Mouse (Mus musculus) liver, embryonic 13.5 days (tissue): Measurements from ENCODE around the gene Cfap46. TPM values are rescaled to one million over a fixed set of nuclear protein-coding genes. Genes with fewer than 3 reads are reported as not detected.

Experiments used
- ATAC-seq: fragments of 200-750 bp; cut with Nextera tagmentation; 2 replicates; pipeline ENCODE4 v1.8.0; 2017; ENCODE audit warnings: low read depth, mild to moderate bottlenecking, moderate number of reproducible peaks, moderate library complexity
- DNase-seq: peaks from one replicate; pipeline ENCODE4 v3.0.0; 2022
- H3K27ac ChIP-seq: fragments of 300-500 bp; sonication (generic); 2 replicates; pipeline ENCODE4 v1.5.1; 2015; ENCODE audit warnings: moderate library complexity, mild to moderate bottlenecking, inconsistent platforms
- H3K27me3 ChIP-seq: fragments of 300-500 bp; sonication (generic); 2 replicates; pipeline ENCODE4 v1.6.1; 2015; ENCODE audit warnings: mild to moderate bottlenecking, inconsistent platforms
- H3K36me3 ChIP-seq: fragments of 300-500 bp; sonication (generic); 2 replicates; pipeline ENCODE4 v1.6.1; 2015; ENCODE audit warnings: mild to moderate bottlenecking, inconsistent platforms
- H3K4me1 ChIP-seq: fragments of 300-500 bp; sonication (generic); replicated peaks from 2 replicates; pipeline ENCODE4 v1.6.1; 2015; ENCODE audit warnings: inconsistent platforms
- H3K4me2 ChIP-seq: fragments of 300-500 bp; sonication (generic); 2 replicates; pipeline ENCODE4 v1.6.1; 2015; ENCODE audit warnings: inconsistent platforms, mild to moderate bottlenecking, moderate library complexity
- H3K4me3 ChIP-seq: fragments of 300-500 bp; sonication (generic); replicated peaks from 2 replicates; pipeline ENCODE4 v1.5.1; 2015; ENCODE audit warnings: mild to moderate bottlenecking, inconsistent platforms
- H3K9ac ChIP-seq: fragments of 300-500 bp; sonication (generic); 2 replicates; pipeline ENCODE4 v1.6.1; 2015; ENCODE audit warnings: mild to moderate bottlenecking, inconsistent platforms
- H3K9me3 ChIP-seq: fragments of 300-500 bp; sonication (generic); replicated peaks from 2 replicates; pipeline ENCODE4 v1.6.1; 2016; ENCODE audit warnings: inconsistent platforms
- WGBS: fragments of 180-500 bp; shearing (Covaris S2); methylation state at CpG from one replicate; pipeline ENCODE4 v1.1.7; 2015; ENCODE audit not compliant: insufficient replicate concordance; 5-methylcytosine and 5-hydroxymethylcytosine counted together
- polyA plus RNA-seq: library from polyadenylated mRNA; unstranded; fragments of >200 nt; fragmentation: Nextera tagmentation; extraction: Ambion mirVana; gene quantifications from 2 replicates; pipeline ENCODE4 v1.2.1, GENCODE M21; 2015

The Cfap46 gene
- polyA plus RNA-seq, 1 experiment from 2014 or later, result not detected

DNA sequence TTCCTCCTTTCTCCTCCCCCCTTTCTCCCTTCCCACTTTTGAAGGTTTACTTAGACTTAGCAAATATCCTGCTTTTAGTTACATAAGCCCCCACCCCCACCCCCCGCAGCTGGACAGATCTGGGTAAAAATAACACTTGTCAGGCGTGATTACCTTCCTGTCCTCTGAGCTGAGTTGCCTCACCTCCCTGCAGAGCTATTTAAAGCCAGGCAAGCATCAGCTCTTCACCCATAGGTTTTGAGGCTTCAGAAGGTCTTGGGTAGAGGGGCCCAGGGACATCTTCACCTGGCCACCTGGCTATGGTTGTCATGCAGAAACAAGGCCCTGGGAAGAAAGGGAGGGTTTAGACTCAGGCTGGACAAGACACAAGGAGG is 20.2 kb upstream of the Cfap46 start:
- H3K9ac ChIP-seq, result no peak overlapping the region
- H3K27me3 ChIP-seq, result 0 out of 2 replicates have a peak, but pooled peaks cover 1% of the 10 kb centered on the region
- H3K9me3 ChIP-seq, result no peaks in the 10 kb centered on the region
- peaks cover 22% of the 10 kb centered on the region for H3K4me1 ChIP-seq
- no peak for ATAC-seq
- no peak overlapping the region for H3K4me3 ChIP-seq
- H3K4me2 ChIP-seq, result no peak overlapping the region
- WGBS, result 5% methylated on average over 2 of the region's 2 CpGs
- no peaks in the 10 kb centered on the region for H3K36me3 ChIP-seq
- no peak overlapping the region for H3K27ac ChIP-seq
- DNase-seq, result no peak

DNA sequence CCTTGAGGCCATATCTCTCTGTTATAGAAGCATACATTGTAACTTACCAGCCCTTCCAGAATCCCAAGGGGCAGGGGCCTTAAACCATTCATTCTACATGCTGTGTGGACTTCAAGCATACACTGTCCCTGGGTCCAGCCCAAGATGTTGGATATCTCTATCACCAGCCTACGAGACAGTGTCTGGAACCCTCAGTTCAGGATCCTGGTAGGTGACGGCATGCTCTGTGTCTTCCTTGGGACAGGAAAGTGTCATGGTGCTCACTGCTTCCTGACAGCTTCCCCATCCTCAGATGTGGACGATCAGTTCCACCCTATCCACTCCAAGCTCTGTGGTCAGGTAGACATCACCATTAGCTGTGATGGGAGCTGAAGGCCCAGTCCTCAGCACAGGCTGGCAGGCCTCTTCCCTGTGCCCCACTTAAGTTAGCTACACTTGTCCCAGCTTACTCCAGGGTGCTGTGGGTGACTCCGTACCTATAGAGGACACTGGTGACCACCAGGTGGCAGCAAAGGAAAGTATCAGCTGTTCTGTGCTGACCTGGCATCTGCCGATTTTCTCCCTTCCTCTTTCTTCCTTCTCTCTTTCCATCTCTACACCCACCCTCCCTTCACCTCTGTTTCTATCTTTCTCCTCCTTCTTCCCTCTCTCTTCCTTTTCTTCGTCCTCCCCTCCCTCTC is 19.7 kb upstream of the Cfap46 start:
- DNase-seq, result peak; percentile 61
- Histone ChIP-seq H3K4me2 (no peak overlapping the region), H3K9ac (no peak overlapping the region), H3K4me3 (no peak overlapping the region), H3K4me1 (peaks cover 22% of the 10 kb centered on the region), H3K9me3 (no peaks in the 10 kb centered on the region), H3K27me3 (no peaks in the 10 kb centered on the region), H3K27ac (no peak overlapping the region), H3K36me3 (no peaks in the 10 kb centered on the region)
- ATAC-seq, result peak; percentile 62
- WGBS, result 10% methylated on average over 6 of the region's 6 CpGs

DNA sequence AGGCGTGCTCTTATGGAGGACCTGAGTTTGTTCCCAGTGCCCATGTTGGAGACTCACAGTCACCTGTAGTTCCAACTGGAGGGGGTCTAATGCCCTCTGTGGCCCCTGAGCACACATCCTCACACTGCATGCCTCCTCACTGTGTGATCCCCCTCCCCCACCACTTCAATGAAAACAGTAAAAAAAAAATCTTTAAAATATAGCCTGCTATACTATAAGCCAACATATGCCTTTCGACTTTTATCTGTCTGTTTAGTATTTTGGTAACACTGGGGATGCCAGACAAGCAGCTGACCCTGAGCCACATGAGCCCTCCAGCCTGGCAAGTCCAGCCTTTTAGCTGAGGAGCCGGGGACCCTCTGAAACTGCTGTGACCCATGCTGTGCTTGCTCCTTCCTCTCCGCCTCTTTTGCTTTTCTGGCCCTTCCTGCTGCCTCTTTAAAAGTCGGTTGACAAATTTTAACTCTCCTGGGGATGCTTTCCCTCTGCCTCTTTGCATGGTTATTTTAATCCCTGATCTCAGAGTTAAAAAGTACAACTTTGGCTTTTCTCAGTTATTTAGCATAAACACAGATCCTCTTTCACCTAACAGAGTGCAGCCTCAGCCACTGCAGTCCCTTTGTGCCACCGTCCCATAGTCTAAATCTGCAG is 18.2 kb upstream of the Cfap46 start:
- Histone ChIP-seq H3K9ac (no peak overlapping the region), H3K4me2 (no peak overlapping the region), H3K4me1 (peaks cover 22% of the 10 kb centered on the region), H3K27me3 (no peaks in the 10 kb centered on the region), H3K9me3 (no peaks in the 10 kb centered on the region), H3K27ac (no peak overlapping the region), H3K4me3 (no peak overlapping the region), H3K36me3 (no peaks in the 10 kb centered on the region)
- DNase-seq (no peak), ATAC-seq (no peak)
- 37% methylated on average over 6 of the region's 6 CpGs for WGBS

DNA sequence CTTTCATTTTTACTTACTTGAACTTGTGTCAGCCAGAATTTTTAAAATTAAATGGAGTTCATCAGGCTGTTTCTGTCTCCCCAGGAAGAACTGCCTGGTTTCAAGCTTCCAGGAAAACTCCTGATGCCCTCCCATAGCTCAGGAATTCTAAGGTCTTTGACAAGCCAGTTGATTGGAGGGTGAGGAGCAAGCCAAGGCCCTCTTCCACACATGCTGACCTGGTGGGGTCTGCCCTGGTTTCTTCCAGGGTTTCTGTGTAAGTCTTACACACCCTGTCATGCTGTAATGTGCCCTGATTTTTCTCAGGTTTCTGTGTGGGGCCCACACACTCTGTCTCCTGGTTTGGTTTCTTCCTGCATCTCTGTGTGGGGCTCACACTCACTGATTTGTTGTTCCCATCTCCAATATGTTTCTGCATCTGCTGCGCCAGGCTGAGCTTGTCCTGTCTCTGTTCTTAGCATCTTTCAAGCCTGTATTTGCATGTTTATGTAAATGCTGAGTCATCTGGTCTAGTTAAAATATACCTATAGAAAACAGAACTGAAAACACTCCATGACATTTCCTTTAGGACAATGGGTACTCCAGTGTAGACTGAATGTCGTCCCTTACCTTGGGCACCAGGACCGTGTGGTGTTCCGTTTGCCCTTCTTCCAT is 9.2 kb upstream of the Cfap46 start:
- Histone ChIP-seq H3K27me3 (no peaks in the 10 kb centered on the region), H3K36me3 (no peaks in the 10 kb centered on the region), H3K4me3 (no peak overlapping the region), H3K9me3 (no peaks in the 10 kb centered on the region), H3K9ac (no peak overlapping the region), H3K27ac (no peak overlapping the region), H3K4me2 (no peak overlapping the region), H3K4me1 (no peaks in the 10 kb centered on the region)
- WGBS, result 68% methylated on average over 4 of the region's 4 CpGs
- ATAC-seq, result no peak
- DNase-seq, result no peak

DNA sequence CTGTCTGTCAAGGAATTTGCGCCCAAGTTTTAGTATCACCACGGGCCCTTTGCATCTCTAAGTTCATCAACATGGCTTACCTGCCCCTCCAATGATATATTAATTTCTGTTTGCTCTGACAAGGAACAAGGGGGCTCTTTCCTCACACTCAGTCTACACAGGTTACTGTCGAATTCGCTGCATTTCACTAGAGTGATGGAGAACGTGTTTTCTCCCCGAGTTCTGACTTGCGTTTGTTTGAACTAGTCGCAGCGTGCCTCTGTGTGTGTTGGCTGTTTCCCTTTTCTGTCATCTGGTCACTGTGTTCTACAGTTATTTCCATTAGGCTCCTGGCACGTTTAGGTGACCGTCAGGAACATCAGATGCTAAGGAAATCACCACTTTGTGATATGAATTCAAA is 8.6 kb upstream of the Cfap46 start:
- Histone ChIP-seq H3K4me2 (no peak overlapping the region), H3K9ac (no peak overlapping the region), H3K36me3 (no peaks in the 10 kb centered on the region), H3K27ac (no peak overlapping the region), H3K4me1 (no peaks in the 10 kb centered on the region), H3K4me3 (no peak overlapping the region), H3K27me3 (no peaks in the 10 kb centered on the region), H3K9me3 (no peaks in the 10 kb centered on the region)
- WGBS, result 66% methylated on average over 11 of the region's 11 CpGs
- no peak for DNase-seq
- no peak for ATAC-seq

DNA sequence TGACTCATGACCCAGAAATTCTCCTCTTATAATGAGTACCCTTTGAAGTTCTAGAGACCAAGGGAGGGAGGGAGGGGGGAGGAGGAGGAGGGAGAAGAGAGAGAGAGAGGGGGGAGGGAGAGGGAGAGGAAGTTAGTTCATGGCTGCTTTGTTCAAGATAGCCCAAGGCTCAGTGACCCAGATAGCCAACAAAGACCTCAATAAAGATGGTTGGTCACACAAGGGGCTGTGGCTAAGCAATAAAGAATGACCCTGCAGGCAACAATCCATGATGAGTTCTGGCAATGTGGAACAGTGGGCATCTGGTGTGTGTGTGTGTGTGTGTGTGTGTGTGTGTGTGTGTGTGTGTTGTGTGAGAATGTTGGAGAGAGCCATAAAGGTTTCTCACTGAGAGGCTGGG is 1.7 kb upstream of the Cfap46 start:
- Histone ChIP-seq H3K9me3 (no peaks in the 10 kb centered on the region), H3K27ac (no peak overlapping the region), H3K4me3 (no peak overlapping the region), H3K27me3 (peaks cover 3% of the 10 kb centered on the region; the same call in 1 of the 2 replicates), H3K9ac (no peak overlapping the region), H3K4me2 (no peak overlapping the region), H3K4me1 (peaks cover 9% of the 10 kb centered on the region), H3K36me3 (no peaks in the 10 kb centered on the region)
- DNase-seq (no peak), ATAC-seq (no peak)

DNA sequence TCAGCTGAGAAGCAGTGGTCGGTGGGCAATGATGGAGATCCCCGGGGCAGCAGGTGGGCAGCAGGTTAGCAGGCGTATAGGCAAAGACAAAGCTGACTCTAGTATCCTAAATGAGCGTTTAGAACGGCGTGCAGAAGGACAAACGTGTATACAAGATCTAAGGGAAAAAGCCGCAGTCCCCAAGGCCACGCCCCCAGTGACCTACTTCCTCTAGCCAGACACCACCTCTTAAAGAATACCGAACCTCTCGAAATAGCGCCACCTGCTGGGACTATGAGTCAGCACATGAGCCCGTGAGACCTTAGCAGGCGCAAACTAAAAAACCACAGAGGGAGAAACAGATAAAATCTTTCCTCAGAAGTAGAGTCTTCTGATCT is 924 bp upstream of the Cfap46 start:
- H3K4me3 ChIP-seq, result peak overlapping the region; percentile 54
- DNase-seq (peak; percentile 76), ATAC-seq (peak; percentile 76)
- H3K4me1 ChIP-seq, result peaks cover 9% of the 10 kb centered on the region
- peak overlapping the region; percentile 72 for H3K4me2 ChIP-seq
- peak overlapping the region; percentile 8; the same call in 1 of the 2 replicates for H3K9ac ChIP-seq
- no peaks in the 10 kb centered on the region for H3K36me3 ChIP-seq
- H3K27me3 ChIP-seq, result peaks cover 3% of the 10 kb centered on the region; the same call in 1 of the 2 replicates
- WGBS, result under 1% methylated on average over 14 of the region's 14 CpGs
- no peaks in the 10 kb centered on the region for H3K9me3 ChIP-seq
- no peak overlapping the region for H3K27ac ChIP-seq

DNA sequence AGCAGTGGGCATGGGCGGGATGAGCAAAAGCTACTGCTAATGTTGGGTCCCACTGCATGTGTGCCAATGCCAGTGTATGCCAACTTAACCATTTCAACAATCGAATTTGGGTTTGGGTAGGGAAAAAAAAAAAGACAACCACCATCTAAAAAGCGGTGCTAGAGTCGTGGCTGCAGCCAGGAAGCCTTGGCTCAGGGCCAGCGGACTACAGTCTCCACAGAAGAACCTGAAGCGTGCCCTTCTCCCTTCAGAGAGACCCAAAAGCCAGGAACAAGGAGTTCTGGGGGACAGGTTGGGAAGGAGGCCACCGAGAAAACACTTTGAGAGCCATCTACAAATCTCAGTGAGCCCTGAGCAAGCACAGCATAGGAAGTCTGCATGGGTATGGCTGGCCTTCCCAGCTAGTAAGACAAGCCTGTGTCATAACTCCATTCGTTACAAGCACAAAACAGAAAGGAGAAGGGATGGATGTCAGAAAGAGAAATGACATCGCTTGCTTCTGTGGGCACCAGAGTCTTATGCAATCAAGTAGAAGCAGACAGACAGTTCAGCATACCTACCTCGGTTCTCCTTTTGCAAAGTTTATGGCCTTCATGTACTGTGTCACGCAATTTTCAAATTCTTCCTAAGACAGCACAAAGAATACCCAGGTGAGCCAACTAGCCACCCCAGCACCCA is 1.6 kb downstream of the Cfap46 start:
- no peak overlapping the region for H3K9ac ChIP-seq
- no peak overlapping the region for H3K4me3 ChIP-seq
- H3K27me3 ChIP-seq, result peaks cover 3% of the 10 kb centered on the region; the same call in 1 of the 2 replicates
- DNase-seq (no peak), ATAC-seq (no peak)
- no peaks in the 10 kb centered on the region for H3K36me3 ChIP-seq
- no peak overlapping the region for H3K4me2 ChIP-seq
- no peak overlapping the region for H3K27ac ChIP-seq
- no peaks in the 10 kb centered on the region for H3K9me3 ChIP-seq
- peaks cover 9% of the 10 kb centered on the region for H3K4me1 ChIP-seq
- 52% methylated on average over 11 of the region's 11 CpGs for WGBS

DNA sequence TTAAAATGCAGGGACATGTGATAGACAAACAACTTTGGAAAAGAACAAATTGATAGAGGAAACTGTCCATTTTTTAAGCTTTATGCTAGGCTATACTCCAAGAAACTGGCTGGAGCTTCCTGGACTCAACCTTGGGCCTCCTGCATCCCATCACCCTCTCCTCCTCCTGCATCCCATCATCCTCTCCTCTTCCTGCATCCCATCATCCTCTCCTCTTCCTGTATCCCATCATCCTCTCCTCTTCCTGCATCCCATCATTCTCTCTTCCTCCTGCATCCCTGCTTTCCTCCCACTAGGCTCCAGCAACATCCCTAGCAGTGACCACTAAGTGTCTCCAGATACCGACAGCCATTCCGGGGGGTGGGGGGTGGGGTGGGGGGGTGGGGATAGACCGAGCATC is 7.2 kb downstream of the Cfap46 start:
- 65% methylated on average over 3 of the region's 3 CpGs for WGBS
- Histone ChIP-seq H3K9ac (no peak overlapping the region), H3K4me1 (no peaks in the 10 kb centered on the region), H3K27me3 (no peaks in the 10 kb centered on the region; the same call in 1 of the 2 replicates), H3K4me2 (no peak overlapping the region), H3K4me3 (no peak overlapping the region), H3K36me3 (no peaks in the 10 kb centered on the region), H3K9me3 (no peaks in the 10 kb centered on the region), H3K27ac (no peak overlapping the region)
- DNase-seq, result no peak
- ATAC-seq, result no peak

DNA sequence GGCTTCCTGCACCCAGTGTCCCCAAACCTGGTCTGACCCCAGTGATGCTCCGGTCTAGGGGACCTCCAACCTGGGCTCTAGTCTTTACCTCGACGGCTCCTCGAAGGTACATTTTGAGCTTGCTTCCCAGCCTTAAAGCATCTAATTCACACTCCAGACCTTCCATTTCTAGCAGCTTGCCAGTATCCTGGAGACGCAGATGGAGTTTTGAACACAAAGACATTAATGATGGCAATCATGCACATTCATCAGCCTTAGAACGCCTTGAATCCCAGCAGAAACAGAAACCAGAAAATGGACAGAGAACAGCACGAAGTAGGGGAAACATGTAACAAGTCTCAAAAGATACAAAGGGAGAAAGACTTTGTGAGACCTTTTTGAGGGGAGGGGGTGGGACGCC is 16.7 kb downstream of the Cfap46 start:
- Histone ChIP-seq H3K4me3 (no peak overlapping the region), H3K27me3 (no peaks in the 10 kb centered on the region), H3K27ac (no peak overlapping the region), H3K4me1 (no peaks in the 10 kb centered on the region), H3K36me3 (no peaks in the 10 kb centered on the region), H3K9me3 (no peaks in the 10 kb centered on the region), H3K9ac (no peak overlapping the region), H3K4me2 (no peak overlapping the region)
- 64% methylated on average over 8 of the region's 8 CpGs for WGBS
- no peak for ATAC-seq
- no peak for DNase-seq

DNA sequence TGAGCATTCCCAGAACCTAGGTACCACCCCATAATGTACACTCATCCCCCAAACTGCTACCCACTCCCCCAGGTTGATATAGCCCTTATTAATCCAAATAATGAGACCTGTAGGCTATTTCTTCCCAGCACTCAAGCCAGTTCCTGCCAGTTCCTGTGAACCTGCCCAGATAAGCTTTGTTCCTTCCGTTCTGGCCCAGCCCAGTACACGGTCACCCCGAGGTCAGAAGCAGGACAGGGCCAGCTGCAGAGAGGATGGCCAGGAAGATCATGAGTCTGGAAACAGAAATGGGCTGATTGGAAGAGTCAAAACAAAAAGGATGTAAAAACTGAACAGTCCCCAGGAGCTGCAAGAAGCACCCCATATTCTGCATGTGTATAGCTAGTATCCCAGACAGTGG is 20.3 kb downstream of the Cfap46 start:
- Histone ChIP-seq H3K9me3 (no peaks in the 10 kb centered on the region), H3K27me3 (no peaks in the 10 kb centered on the region), H3K4me1 (no peaks in the 10 kb centered on the region), H3K36me3 (no peaks in the 10 kb centered on the region), H3K9ac (no peak overlapping the region), H3K4me3 (no peak overlapping the region), H3K4me2 (no peak overlapping the region), H3K27ac (no peak overlapping the region)
- ATAC-seq, result no peak
- no peak for DNase-seq
- 49% methylated on average over 3 of the region's 3 CpGs for WGBS
